Mouse (Mus musculus) forebrain, embryonic 13.5 days (tissue): ENCODE results near the gene Gpr15. TPM values are rescaled to one million over a fixed set of nuclear protein-coding genes. Genes with fewer than 3 reads are reported as not detected.

ENCODE experiments used
- microRNA-seq: library from miRNA; unstranded; fragments of <30 nt; microRNA quantifications from one replicate; pipeline ENCODE4, GENCODE M21; 2016
- polyA plus RNA-seq: library from polyadenylated mRNA; unstranded; fragments of >200 nt; fragmentation: Nextera tagmentation; extraction: Ambion mirVana; gene quantifications from 2 replicates; pipeline ENCODE4 v1.2.1, GENCODE M21; 2015

Gpr15 gene
- polyA plus RNA-seq, 1 experiment from 2014 or later: not detected

Small RNAs within 50 kb of the gene (microRNA-seq; reads per million reads assigned to microRNA genes)
- not detected for gene Gm27564

Other genes starting within 250 kb of the Gpr15 start
- 5.3 and 5.7 TPM in 2 replicates for gene St3gal6, start 194.8 kb downstream of the Gpr15 start, polyA plus RNA-seq
- gene Gm813, start 102.1 kb downstream of the Gpr15 start, polyA plus RNA-seq: not detected in 2 replicates
- gene E330017A01Rik, start 80.3 kb downstream of the Gpr15 start, polyA plus RNA-seq: not detected in 2 replicates
- gene Cpox, start 48.8 kb downstream of the Gpr15 start, polyA plus RNA-seq: 8.4 and 10.3 TPM in 2 replicates
- gene Cldnd1, start 8.8 kb upstream of the Gpr15 start, polyA plus RNA-seq: 108 and 110 TPM in 2 replicates
- not detected in 2 replicates for gene Olfr172, start 44.1 kb upstream of the Gpr15 start, polyA plus RNA-seq
- gene Olfr173, start 81.2 kb upstream of the Gpr15 start, polyA plus RNA-seq: not detected in 2 replicates
- gene Olfr175-ps1, start 107.7 kb upstream of the Gpr15 start, polyA plus RNA-seq: not detected in 2 replicates
- gene Olfr177, start 155.7 kb upstream of the Gpr15 start, polyA plus RNA-seq: not detected in 2 replicates
- gene Olfr178, start 173.0 kb upstream of the Gpr15 start, polyA plus RNA-seq: not detected in 2 replicates
- not detected in 2 replicates for gene Olfr181, start 209.7 kb upstream of the Gpr15 start, polyA plus RNA-seq
- gene Olfr180, start 210.3 kb upstream of the Gpr15 start, polyA plus RNA-seq: not detected in 2 replicates